Mouse (Mus musculus): ENCODE data around the gene Mpnd. TPM values are rescaled to one million over a fixed set of nuclear protein-coding genes. Genes with fewer than 3 reads are reported as not detected.
"Not testable (repeated sequence)": the region's sequence is repeated elsewhere in the genome, so short reads cannot be mapped to it uniquely, and the experiment has no call there.

Gene Mpnd
- total RNA-seq, 2 experiments from 2014 or later = 34.6 to 35.4 TPM

- DNase-seq (ENCODE audit: low spot score) = peak; percentile 99
These were observed 30.8 kb downstream of the Mpnd start, which contains the start of gene Sh3gl1 for GRCm38 (mm10) chr17:56036176-56036900. Gene Sh3gl1, minus strand, starts transcription at chr17:56036635.

- no peak for DNase-seq (ENCODE audit: low spot score)
These were observed 31.4 kb downstream of the Mpnd start for GRCm38 (mm10) chr17:56036901-56037287.

- DNase-seq (ENCODE audit: low spot score) = no peak
These were observed 33.2 kb downstream of the Mpnd start for GRCm38 (mm10) chr17:56038583-56039261.

GRCm38 (mm10) chr17:56039345-56039744 is 33.8 kb downstream of the Mpnd start:
- DNase-seq (ENCODE audit: low spot score) = no peak

- DNase-seq (ENCODE audit: low spot score) = peak; percentile 99
These were observed 34.7 kb downstream of the Mpnd start, which contains the start of gene Chaf1a for GRCm38 (mm10) chr17:56040030-56040856. Gene Chaf1a, plus strand, starts transcription at chr17:56040439.

- DNase-seq (ENCODE audit: low spot score) = no peak
These were observed 35.3 kb downstream of the Mpnd start for GRCm38 (mm10) chr17:56040857-56041163.

GRCm38 (mm10) chr17:56051369-56051768 is 45.9 kb downstream of the Mpnd start:
- DNase-seq (ENCODE audit: low spot score) = no peak

GRCm38 (mm10) chr17:56054938-56055337 is 49.4 kb downstream of the Mpnd start:
- DNase-seq (ENCODE audit: low spot score) = no peak

GRCm38 (mm10) chr17:56055945-56056678 is 50.6 kb downstream of the Mpnd start:
- no peak for DNase-seq (ENCODE audit: low spot score)

GRCm38 (mm10) chr17:56057381-56058120 is 52.0 kb downstream of the Mpnd start:
- no peak for DNase-seq (ENCODE audit: low spot score)

GRCm38 (mm10) chr17:56062081-56062480 is 56.6 kb downstream of the Mpnd start:
- DNase-seq (ENCODE audit: low spot score) = no peak

- not testable (repeated sequence) for DNase-seq (ENCODE audit: low spot score)
These were observed 60.2 kb downstream of the Mpnd start for GRCm38 (mm10) chr17:56065715-56066114.

Other genes starting within 250 kb of the Mpnd start
- gene Zfp119a, start 126.8 kb upstream of the Mpnd start, total RNA-seq (2021) = 1 to 10 TPM; 3.8 to 4.0 TPM
- 1 to 10 TPM; 4.0 TPM for gene Zfp959, start 113.6 kb upstream of the Mpnd start, total RNA-seq (2021)
- 1 to 10 TPM; 3.0 to 3.2 TPM for gene Zfp119b, start 56.2 kb upstream of the Mpnd start, total RNA-seq (2021)
- gene Ebi3, start 53.1 kb upstream of the Mpnd start, total RNA-seq (2021) = under 1 TPM; 0.27 to 0.38 TPM
- gene Yju2, start 46.6 kb upstream of the Mpnd start, total RNA-seq (2021) = 1 to 10 TPM; 7.4 to 8.0 TPM
- under 1 TPM in 1 of 2 experiments, not detected in 1; 0.34 TPM for gene Shd, start 35.2 kb upstream of the Mpnd start, total RNA-seq (2021)
- gene Fsd1, start 19.2 kb upstream of the Mpnd start, total RNA-seq (2021) = not detected
- gene Stap2, start 127 bp upstream of the Mpnd start, total RNA-seq (2021) = 1 to 10 TPM; 1.9 to 3.2 TPM
- 1 to 10 TPM; 7.7 to 7.9 TPM for gene Sh3gl1, start 30.9 kb downstream of the Mpnd start, total RNA-seq (2021)
- under 1 TPM; 0.46 to 0.95 TPM for gene Chaf1a, start 34.7 kb downstream of the Mpnd start, total RNA-seq (2021)
- gene Ubxn6, start 69.3 kb downstream of the Mpnd start, total RNA-seq (2021) = 10 to 100 TPM; 62.9 to 69.0 TPM
- gene Hdgfl2, start 73.9 kb downstream of the Mpnd start, total RNA-seq (2021) = 10 to 100 TPM; 23.2 to 25.5 TPM
- gene Plin4, start 104.1 kb downstream of the Mpnd start, total RNA-seq (2021) = 100 to 1,000 TPM; 142 to 235 TPM
- gene Plin5, start 111.9 kb downstream of the Mpnd start, total RNA-seq (2021) = 10 to 100 TPM; 22.5 to 29.0 TPM
- gene Lrg1, start 116.3 kb downstream of the Mpnd start, total RNA-seq (2021) = 10 to 100 TPM; 11.4 to 23.0 TPM
- 1 to 10 TPM; 1.5 to 3.7 TPM for gene Sema6b, start 134.6 kb downstream of the Mpnd start, total RNA-seq (2021)
- under 1 TPM; 0.21 to 0.25 TPM for gene Tnfaip8l1, start 156.8 kb downstream of the Mpnd start, total RNA-seq (2021)
- 10 to 100 TPM; 17.1 to 17.5 TPM for gene Mydgf, start 178.2 kb downstream of the Mpnd start, total RNA-seq (2021)
- 10 to 100 TPM; 35.6 to 41.6 TPM for gene Dpp9, start 213.2 kb downstream of the Mpnd start, total RNA-seq (2021)

Measured in gastrocnemius, adult 18-20 months (tissue).